Mouse (Mus musculus): ENCODE data around the gene Phyhipl.

Phyhipl gene

DNA sequence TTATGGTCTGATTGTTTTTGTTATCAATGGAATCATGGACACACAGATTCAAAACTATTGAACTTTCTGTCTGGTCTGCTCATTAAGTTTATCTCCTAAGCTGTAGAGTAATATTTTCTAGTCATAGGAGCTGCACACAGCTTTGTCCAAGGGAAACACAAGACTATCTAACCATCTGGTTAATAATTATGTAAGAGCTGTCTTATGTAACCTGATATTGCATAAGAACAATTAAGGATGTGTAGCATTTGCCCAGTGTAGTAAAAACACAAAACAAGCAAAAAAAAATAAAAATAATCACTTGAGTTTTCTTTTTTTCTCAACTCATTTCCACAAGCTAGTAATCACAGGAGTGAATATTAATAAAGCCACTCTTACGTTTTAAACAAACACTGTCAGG lies 20.5 kb downstream of the Phyhipl start:
- no peak for DNase-seq (ENCODE audit: low read depth, low spot score)

DNA sequence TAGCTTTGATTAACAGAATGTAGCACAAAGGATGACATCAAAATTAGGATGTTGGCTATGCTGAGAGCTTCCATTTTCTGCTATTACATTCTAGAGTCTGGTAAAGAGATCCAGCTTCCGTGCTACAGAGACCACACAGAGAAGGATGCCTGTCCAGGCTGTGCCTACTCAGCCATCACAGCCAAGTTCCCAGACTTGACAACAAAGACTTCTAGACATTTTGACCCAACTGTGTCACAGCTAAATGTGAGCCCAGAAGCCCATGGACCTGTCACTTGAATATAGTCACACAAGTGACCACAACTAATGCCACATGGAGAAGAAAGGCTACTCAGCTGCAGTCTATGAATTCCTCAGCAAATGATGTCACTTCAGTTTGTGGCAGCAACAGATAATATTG lies 24.6 kb downstream of the Phyhipl start:
- no peak for DNase-seq (ENCODE audit: low read depth, low spot score)

DNA sequence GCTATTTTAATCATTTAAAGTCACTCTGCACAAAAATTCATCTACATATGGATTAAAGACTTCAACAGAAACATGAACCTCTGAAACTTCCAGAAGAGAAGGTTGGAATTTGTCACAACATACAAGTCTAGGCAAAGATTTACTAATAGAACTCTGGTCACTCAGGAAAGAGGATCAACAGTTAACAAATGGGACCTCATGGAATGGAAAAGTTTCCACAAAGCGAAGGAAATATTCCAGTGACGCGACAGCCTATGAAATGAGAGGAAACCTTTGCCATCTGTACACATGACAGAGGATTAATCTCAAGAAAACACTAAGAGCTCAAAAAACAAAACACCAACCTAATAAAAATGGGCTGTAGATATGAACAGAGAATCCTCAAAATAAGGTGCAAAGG lies 32.3 kb downstream of the Phyhipl start:
- no peak for DNase-seq (ENCODE audit: low read depth, low spot score)

DNA sequence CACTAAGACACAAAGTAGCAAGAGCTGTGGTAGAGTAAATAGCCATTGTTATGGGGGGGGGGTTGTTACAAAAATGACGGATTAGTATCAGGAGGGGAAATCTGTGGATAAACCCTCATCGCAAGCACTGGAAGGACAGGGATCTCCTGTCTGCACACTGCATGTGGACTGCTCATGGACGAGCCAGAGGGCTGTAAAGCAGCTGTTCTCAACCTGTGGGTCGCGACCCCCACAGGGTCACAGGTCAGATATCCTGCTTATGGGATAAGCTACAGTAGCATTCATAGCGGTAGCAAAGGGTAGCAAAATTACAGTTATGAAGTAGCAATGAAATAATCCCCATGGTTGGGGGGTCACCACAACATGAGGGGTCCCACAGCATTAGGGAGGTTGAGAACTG lies 39.4 kb downstream of the Phyhipl start:
- DNase-seq (ENCODE audit: low read depth, low spot score) = no peak

DNA sequence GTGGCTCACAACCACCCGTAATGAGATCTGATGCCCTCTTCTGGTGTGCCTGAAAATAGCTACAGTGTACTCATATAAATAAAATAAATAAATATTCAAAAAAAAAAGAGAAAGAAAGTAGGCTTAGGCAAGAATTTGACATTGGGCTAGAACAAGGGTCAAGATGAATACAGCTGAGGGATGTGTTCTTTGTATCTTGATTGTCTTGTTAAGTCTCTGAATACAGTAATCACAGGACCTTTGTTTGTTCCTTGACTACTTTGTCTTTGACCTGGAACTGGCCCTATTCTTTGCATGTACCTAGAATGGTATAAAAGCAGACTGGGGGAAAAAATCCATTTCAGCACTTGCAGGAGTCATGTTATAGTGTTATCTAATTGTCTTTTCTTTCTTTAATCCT lies 44.1 kb downstream of the Phyhipl start:
- DNase-seq (ENCODE audit: low read depth, low spot score) = peak; percentile 83

DNA sequence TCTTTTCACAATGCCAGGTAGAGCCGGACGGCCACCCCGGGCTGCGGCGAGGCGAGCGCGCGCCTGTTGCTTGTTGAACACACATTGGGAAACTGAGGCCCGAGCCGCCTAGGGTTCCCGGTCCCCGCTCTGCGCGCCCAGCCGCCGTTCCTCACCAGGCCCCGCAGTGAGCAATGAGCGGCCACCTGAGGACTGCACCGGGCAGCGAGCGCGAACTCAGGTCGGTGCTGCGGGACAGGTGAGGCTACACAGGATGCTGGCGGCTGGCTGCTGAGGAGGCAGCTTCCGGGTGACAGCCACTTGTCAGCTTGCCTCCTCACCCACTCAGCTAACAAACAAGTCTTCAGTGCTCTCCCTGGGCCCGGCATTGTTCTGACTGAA lies 55.9 kb downstream of the Phyhipl start:
- DNase-seq (ENCODE audit: low read depth, low spot score) = peak; percentile 22

DNA sequence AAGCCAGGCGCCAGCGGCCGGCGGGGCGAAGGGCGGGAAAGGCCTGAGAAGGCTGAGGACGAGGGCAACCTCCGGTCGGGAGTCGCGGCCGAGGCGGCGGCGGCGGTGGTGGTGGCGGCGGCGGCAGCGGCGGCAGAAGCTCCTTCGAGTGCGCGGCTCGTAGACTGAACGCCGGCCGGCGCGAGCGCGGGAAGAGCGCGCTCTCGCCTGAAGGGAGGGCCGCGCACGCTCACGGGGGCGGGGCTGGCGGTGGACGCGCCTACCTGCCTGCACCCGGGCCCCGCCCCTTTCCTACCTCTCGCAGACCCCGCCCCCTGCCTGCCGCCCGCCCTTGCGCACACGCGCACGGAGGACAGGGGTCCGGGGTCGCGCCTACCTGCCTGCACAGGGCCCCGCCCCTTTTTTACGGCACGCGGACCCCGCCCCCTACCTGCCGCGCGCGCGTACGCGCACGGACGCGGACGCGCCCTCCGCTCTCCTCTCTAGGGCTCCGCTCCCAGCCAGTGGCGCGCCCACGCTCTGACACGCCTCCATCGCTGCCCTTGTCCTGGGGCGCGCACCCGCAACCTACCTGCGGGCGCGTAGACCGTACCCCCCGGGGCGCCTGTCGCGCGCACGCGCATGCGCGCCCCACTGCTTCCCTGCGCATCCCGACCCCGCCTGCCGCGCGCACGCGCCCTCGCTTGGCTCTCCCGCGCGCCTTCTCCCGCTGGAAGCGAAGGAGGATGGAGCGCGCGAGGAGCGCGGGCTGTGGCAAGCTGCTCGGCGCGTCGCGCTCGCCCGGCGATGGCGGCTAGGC lies 56.4 kb downstream of the Phyhipl start:
- DNase-seq (ENCODE audit: low read depth, low spot score) = peak; percentile 94

DNA sequence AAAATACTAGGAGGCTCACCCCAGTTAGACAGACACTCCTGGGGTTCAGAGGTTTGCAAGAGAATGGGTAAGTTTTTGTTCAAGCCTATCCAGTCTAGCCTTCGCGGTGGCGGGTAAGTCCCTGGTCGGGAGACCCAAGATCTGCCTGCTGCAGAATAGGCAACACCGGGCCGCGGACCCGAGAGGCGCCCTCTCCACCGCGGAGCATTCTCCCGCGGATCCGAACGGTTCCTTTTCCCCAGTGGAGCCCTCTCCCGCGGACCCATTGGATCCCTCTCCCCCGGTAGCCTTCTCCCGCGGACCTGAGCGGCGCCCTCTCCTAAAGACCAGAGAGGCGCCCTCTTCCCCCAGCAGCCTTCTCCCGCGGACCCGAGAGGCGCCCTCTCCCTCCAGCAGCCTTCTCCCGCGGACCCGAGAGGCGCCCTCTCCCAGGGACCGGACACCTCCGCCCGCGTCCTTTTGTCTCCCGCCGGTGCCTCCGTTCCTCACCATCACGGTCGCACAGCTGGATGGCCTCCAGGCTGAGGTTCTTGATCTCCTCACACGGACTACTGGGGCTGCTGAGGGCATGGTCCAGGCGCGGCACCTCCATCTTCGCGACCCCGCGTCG lies 57.1 kb downstream of the Phyhipl start:
- no peak for DNase-seq (ENCODE audit: low read depth, low spot score)

DNA sequence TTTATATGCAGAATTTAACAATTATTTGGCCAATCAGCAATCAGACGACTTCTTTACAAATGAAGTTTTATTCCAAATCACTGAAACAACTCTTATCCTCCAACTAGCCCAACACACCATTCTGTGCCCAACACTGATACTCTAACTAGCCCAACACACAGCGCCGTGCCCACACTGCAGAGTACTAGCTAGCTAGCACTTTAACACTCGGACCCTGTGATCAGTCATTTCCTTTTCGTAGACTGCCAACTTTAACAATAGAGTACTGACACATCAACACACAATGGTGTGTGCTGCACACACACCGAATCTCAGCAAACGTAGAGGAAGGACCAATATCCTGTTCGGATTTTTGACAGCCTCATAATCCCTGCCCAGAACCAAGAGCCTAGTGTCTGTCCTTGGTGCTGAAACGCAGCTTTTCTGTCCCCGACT lies 57.7 kb downstream of the Phyhipl start:
- DNase-seq (ENCODE audit: low read depth, low spot score) = peak; percentile 73

DNA sequence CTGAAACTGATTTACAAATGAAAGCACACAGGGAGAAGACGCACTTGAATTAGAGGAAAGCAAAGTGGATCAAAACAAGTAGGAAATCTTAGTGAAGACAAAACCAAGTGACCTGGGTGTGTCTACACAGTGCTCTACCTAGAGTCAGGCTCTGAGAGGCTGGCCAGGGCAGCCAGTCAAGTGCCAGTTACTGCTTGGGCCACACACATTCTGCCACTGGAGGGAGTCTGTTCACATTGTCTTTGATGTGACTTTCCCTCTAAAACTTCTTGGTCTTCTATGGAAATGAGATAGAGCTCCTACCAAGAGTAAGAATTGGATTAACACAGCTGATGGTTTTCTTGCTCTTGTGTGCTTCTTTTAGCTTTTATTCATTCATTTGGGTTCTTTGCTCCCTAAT lies 61.8 kb downstream of the Phyhipl start:
- DNase-seq (ENCODE audit: low read depth, low spot score) = peak; percentile 67

DNA sequence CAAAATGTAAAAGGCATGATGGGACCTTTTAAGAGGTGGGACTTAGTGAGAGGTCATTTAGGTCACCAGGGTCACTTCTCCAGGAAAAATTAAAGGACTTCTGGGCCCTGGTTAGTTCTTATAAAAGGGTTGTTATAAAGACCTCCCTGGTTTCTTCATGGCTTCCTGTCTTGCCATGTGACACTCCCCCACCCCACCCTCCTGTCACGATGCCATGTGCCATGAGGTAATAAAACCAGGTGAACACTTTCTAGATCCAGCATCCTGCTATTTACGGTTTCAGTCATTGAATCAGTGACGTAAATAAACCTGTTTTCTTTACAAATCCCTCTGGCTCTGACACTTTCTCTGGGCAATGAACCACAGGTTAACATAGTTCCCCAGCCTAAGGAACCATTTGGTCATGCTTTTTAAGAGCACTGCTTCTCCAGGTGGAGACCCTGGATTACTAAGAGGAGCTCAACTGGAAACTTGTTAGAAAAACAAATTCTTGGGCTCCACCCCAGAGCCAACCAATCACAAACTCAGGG lies 68.8 kb downstream of the Phyhipl start:
- DNase-seq (ENCODE audit: low read depth, low spot score) = no peak

DNA sequence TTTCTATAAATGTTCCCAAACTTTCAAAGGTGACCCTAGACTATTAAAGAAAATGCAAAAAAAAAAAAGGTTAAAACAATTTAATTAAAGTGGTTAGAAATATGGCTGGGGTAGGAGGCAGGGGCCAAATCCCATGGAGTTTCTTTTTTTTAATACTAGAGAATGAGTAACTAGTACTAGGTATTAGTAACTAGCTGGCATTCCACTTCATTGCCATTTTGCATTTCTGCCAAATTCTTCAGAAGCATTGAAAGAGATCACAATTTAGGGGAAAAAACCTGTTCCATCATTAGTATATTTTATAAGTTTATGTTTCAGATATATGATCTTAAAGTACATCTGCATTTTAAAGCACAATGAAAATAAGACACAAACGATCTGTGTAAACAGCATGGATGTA lies 71.6 kb downstream of the Phyhipl start:
- no peak for DNase-seq (ENCODE audit: low read depth, low spot score)

DNA sequence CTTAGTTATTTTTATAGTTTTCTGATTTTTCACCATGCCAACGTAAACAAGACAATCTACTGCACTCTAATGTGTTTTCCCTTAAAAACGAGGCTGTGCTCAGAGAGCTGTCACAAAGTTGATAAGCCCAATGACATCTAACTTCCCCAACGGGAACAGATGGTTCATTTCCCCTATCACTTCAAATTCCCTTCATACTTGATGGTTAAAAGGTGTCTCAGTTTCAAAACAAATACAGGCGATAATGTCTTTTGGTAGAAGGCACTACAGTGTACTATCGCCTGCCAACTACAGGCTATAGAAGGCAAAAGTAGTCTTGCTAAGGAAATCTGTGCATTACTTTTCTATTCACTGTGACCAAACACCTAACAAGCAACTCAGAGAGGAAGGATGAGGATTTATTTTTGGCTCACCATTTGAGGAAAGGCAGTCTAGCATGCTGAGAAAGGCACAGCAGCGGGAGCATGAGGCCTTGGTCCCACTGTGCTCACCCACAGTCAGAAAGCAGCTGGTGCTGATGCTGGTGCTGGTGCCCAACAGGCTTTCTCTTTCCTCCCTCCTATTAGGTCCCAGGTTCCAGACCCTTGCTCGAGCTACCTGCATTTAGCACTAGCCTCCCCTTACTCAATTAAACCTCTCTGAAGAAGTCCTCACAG lies 74.1 kb downstream of the Phyhipl start:
- DNase-seq (ENCODE audit: low read depth, low spot score) = no peak

DNA sequence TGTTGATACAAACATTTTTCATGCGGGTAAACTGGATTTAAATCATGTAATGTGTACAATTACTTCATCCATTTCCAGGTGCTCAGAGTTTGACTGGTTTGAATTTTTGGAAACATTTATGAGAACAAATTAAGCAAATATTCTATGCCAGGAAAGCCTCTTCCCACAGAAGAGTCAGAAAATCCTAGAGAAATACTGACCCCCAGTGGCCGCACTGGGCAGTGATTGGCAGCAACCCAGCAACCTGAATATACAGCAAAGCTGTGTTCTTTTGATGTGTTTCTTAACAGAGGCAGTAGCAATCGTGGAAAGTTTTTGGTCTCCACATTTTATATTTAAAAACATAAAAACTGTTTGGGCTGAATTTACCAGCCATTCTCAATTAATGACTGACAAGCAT lies 92.1 kb downstream of the Phyhipl start:
- peak; percentile 34 for DNase-seq (ENCODE audit: low read depth, low spot score)

DNA sequence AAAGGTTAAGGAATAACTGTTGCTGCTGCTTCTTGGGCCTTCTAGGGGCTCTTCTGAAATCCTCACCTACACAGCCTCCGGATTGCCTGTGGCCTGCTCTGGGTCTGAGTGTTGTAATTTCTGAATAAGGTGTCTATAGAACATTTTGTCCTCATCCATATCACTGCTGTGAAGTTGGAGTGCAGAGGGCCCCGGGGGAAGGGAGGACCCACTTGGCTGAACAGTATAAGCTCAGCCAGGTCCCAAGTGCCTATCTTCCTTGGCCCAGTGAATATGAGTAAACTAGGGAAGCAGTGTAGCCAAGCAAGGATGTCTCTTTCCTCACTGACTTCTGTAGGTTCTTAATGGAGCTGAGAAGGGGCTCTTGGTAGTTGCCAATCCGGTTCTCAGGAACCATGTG lies 103.2 kb downstream of the Phyhipl start:
- no peak for DNase-seq (ENCODE audit: low read depth, low spot score)

DNA sequence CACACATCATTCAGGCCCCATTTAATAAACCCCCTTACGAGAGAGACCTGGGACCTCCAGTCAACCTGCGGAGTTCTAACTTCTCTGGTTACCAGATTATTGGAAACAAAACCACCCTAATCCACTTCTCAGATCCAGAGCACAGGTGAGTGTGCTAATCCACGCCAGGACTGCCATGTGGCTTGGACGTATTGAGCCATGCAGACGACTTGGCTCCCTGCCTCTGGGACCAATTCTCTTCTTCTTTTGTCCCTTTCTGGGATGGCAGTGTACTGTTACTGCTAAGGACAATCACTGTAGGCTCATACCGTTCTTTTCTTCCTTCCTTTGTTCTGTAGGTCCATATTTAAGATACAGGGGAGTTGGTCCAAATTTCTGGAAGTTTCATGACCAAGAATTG lies 112.9 kb downstream of the Phyhipl start:
- no peak for DNase-seq (ENCODE audit: low read depth, low spot score)

DNA sequence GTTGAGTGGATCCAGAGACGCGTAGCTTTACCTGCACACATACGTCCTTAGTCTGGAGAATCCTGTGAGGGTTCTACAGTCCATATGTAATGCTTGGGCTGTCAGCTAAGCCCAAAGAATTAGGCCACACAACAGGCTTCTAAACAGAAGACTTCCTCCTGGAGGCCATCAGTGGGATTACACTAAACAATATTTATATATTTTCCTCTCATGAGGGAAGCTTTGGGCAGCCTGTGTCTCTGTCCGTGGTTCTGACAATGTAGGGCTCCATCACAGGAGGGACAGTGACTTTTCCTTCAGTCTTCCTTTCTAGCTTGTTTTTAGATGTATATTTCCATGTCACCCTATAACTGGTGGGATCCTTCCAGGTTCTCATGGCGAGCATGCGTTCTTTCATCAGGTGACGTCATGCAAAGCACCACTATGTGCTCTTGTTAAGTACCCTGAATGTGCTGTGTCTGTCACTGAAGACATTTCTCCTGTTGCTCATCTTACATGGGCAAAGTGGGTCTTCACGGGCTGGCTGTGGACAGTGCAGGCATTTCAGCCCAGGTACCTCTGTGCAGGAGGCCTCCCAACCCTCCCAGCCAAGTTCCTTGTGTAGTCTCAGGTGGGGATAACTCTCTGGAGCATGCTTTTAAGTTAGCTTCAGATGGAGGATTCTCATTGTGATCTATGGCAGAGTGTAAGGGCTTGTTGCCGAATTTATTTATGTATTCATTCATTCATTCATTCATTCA lies 115.1 kb downstream of the Phyhipl start:
- DNase-seq (ENCODE audit: low read depth, low spot score) = peak; percentile 63

DNA sequence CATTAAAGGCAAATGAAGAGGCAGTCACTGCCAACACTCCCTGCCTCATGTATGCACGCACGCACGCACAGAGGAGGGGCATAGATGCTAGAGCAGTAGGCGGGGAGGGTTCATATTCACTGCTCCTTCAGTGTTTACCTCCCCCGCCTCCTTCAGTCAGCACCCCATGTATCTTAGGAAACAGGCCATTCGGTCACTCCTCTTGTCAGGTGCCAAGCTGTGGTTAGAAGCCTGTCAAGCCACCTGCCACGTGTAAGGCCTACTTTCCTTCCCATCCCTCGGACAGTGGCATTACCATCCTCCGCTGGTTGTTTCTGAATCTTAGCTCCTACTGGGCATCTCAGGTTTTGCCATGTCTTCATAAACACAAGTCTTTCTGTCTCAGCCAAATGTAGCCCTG lies 116.5 kb downstream of the Phyhipl start:
- no peak for DNase-seq (ENCODE audit: low read depth, low spot score)

DNA sequence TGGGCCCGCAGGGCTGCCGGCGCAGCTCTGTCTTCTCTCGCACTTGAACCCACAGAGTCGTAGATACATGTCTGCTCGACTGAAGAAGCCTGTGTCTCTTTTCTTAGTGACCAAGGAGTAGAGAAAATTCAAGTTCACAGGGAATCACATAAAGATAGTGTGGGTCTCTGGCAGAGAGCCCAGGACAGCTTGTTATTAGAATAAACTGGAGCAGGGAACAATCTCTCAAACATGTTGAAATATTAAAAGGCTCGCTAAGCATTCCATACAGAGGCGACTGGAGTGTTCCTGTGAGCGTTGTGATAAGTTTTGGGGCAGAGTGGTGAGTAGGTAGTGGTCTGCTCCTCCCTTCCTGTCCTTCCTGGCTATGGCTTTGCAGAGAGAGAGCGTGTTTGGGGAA lies 118.1 kb downstream of the Phyhipl start:
- DNase-seq (ENCODE audit: low read depth, low spot score) = no peak

DNA sequence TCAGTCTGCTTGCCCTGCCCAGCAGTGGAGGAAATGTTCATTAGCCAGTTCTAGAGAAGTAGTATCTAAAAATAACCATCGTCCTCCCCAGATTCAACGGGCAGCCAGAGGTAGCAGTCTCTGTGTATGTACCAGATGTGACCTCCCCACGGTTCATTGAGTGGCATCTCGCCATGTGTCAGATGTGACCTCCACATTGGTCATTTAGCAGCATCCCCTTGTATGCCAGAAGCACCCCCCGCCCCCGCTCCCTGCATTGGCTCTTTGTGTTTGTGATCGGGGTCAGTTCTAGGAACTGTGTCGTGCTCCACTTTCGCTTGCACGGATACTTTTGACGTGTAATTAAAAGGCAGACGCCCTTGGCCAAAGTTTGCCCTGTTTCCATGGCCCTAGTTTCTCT lies 120.4 kb downstream of the Phyhipl start:
- DNase-seq (ENCODE audit: low read depth, low spot score) = no peak

DNA sequence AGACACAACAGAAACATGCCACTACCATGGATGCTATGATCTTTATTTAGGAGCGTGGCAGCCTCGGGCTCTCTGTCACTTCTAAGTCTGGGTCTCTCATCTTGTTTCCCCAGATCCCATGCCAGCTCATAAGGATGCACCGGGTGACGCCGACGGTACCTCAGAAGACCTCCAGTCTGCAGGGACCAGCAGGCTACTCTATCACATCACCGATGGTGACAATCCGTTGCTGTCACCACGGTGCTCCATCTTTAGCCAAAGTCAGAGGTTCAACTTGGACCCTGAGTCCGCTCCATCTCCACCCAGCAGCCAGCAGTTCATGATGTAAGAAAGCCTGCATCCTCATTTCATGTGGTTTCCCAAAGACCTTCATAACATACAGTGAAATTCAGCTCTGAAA lies 121.2 kb downstream of the Phyhipl start:
- DNase-seq (ENCODE audit: low read depth, low spot score) = no peak

DNA sequence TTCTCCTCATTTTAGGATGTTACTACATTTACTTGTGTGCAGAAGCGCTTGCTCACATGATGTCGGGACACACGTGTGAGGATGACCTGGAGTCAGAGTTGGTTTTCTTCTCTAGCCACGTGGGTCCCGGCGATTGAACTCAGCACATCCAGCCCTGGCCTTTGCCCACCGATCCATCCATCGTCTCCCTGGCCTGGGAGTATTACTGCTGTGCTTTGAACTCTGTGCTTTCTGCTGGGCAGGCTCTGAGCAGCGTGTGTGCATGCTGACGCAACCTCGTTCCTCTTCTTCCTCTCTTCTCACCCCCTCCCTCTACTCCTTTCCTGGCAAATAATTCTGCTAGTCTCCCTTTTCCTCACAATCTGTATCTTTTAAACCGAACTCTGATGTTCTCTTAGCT lies 121.8 kb downstream of the Phyhipl start:
- DNase-seq (ENCODE audit: low read depth, low spot score) = no peak

Data from ES-CJ7 (cell line).